Mouse (Mus musculus): ENCODE measurements around the gene Yju2. TPM values are rescaled to one million over a fixed set of nuclear protein-coding genes. Genes with fewer than 3 reads are reported as not detected.
A peak's percentile ranks its signal among the peaks of the same experiment; 100 is the strongest.

Gene Yju2
- total RNA-seq, 1 experiment = 14.0 TPM

GRCm38 (mm10) chr17:55949400-55949799, 9.5 kb upstream of the Yju2 start, which contains the start of gene Zfp119b:
Gene Zfp119b (minus strand): TSS chr17:55949500.
- Histone ChIP-seq H3K4me3 (ENCODE audit: insufficient read depth in 1 of 2, low read depth in 1 of 2, low read length in 2 of 2, poor library complexity in 1 of 2, severe bottlenecking in 1 of 2) (0 out of 4 replicates have a peak within 1 kb of the TSS, but pooled peaks of 1 of the 2 experiments have one; percentile 41), H3K27ac (ENCODE audit: insufficient read depth, low read depth, low read length, poor library complexity, severe bottlenecking) (no peak within 1 kb of the TSS), H3K9ac (ENCODE audit: insufficient read depth, low read depth, low read length, poor library complexity, severe bottlenecking) (no peak within 1 kb of the TSS), H3K9me3 (ENCODE audit: control insufficient read depth, insufficient read depth, low read depth, low read length) (no peaks in the 10 kb centered on the region), H3K36me3 (ENCODE audit: control insufficient read depth, insufficient read depth, low read length, poor library complexity, severe bottlenecking) (no peaks in the 10 kb centered on the region), H3K4me1 (ENCODE audit: control insufficient read depth in 2 of 2, insufficient read depth in 2 of 2, low read length in 2 of 2, poor library complexity in 1 of 2) (peaks cover 6 to 30% of the 10 kb centered on the region in 2 experiments)
- no peak for DNase-seq (ENCODE audit: low read depth, low spot score)
- TF ChIP-seq MAFK (IDR thresholded peaks at IDR 0.05; ENCODE audit: insufficient read depth, low read depth, low read length) (no peak), ZC3H11A (IDR thresholded peaks at IDR 0.05; ENCODE audit: borderline replicate concordance, low read depth, low read length) (no peak), CHD2 (IDR thresholded peaks at IDR 0.05; ENCODE audit: low read depth, low read length) (no peak), ZNF384 (IDR thresholded peaks at IDR 0.05; ENCODE audit: low read depth, low read length) (no peak), HCFC1 (IDR thresholded peaks at IDR 0.05; ENCODE audit: borderline replicate concordance, insufficient read depth, low read length) (no peak)
- in situ Hi-C loops (cut with MboI; ENCODE audit: low sequenced_read_pairs in 2 of 2, unreplicated experiment in 2 of 2) = no loop called here

DNA sequence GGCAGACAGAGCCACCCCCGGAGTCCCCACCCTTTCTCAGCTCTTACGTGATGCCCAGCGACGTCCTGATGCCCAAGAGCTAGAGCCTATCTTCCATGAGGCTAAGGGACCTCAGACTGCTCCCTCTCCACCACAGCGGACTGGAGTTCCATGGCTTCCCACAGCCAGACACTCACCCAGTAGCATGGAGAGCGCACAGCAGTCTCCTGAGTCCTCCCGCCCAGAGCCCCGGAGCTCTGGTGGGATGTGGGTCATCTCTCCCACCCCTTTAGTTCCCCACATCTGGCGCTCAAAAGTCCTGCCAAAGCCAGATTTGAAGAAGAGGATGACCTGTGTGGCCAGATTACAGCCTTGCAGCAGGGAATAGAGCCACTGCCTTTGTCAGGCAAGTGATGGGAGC, 8.3 kb upstream of the Yju2 start:
- in situ Hi-C loops (cut with MboI; ENCODE audit: low sequenced_read_pairs in 2 of 2, unreplicated experiment in 2 of 2) = no loop called here
- no peak for DNase-seq (ENCODE audit: low read depth, low spot score)

GRCm38 (mm10) chr17:55952041-55952440, 6.9 kb upstream of the Yju2 start:
- no peaks in the 10 kb centered on the region for H3K9me3 ChIP-seq (ENCODE audit: control insufficient read depth, insufficient read depth, low read depth, low read length)
- 0 out of 2 replicates have a peak overlapping the region, but pooled peaks have one; percentile 7 for H3K27ac ChIP-seq (ENCODE audit: insufficient read depth, low read depth, low read length, poor library complexity, severe bottlenecking)
- H3K4me1 ChIP-seq (ENCODE audit: control insufficient read depth in 2 of 2, insufficient read depth in 2 of 2, low read length in 2 of 2, poor library complexity in 1 of 2) = peaks cover 9 to 36% of the 10 kb centered on the region in 2 experiments
- no peaks in the 10 kb centered on the region for H3K36me3 ChIP-seq (ENCODE audit: control insufficient read depth, insufficient read depth, low read length, poor library complexity, severe bottlenecking)
- no peak for TF ChIP-seq CHD2 (IDR thresholded peaks at IDR 0.05; ENCODE audit: low read depth, low read length)
- no peak for TF ChIP-seq ZNF384 (IDR thresholded peaks at IDR 0.05; ENCODE audit: low read depth, low read length)
- no peak overlapping the region for H3K4me3 ChIP-seq (ENCODE audit: insufficient read depth in 1 of 2, low read depth in 1 of 2, low read length in 2 of 2, poor library complexity in 1 of 2, severe bottlenecking in 1 of 2)
- H3K9ac ChIP-seq (ENCODE audit: insufficient read depth, low read depth, low read length, poor library complexity, severe bottlenecking) = no peak overlapping the region
- in situ Hi-C loops (cut with MboI; ENCODE audit: low sequenced_read_pairs in 2 of 2, unreplicated experiment in 2 of 2) = no loop called here
- DNase-seq (ENCODE audit: low read depth, low spot score) = no peak

More for the DNA sequence above, 8.3 kb upstream of the Yju2 start:
- no peak overlapping the region for H3K27ac ChIP-seq (ENCODE audit: insufficient read depth, low read depth, low read length, poor library complexity, severe bottlenecking)
- no peaks in the 10 kb centered on the region for H3K9me3 ChIP-seq (ENCODE audit: control insufficient read depth, insufficient read depth, low read depth, low read length)
- no peaks in the 10 kb centered on the region for H3K36me3 ChIP-seq (ENCODE audit: control insufficient read depth, insufficient read depth, low read length, poor library complexity, severe bottlenecking)
- TF ChIP-seq ZNF384 (IDR thresholded peaks at IDR 0.05; ENCODE audit: low read depth, low read length) = no peak
- TF ChIP-seq ZC3H11A (IDR thresholded peaks at IDR 0.05; ENCODE audit: borderline replicate concordance, low read depth, low read length) = no peak
- TF ChIP-seq HCFC1 (IDR thresholded peaks at IDR 0.05; ENCODE audit: borderline replicate concordance, insufficient read depth, low read length) = no peak
- no peak for TF ChIP-seq MAFK (IDR thresholded peaks at IDR 0.05; ENCODE audit: insufficient read depth, low read depth, low read length)
- TF ChIP-seq CHD2 (IDR thresholded peaks at IDR 0.05; ENCODE audit: low read depth, low read length) = no peak
- H3K4me3 ChIP-seq (ENCODE audit: insufficient read depth in 1 of 2, low read depth in 1 of 2, low read length in 2 of 2, poor library complexity in 1 of 2, severe bottlenecking in 1 of 2) = peak overlapping the region in 1 of 2 experiments; percentile 41; a peak in 2 of 4 replicates
- H3K9ac ChIP-seq (ENCODE audit: insufficient read depth, low read depth, low read length, poor library complexity, severe bottlenecking) = no peak overlapping the region
- H3K4me1 ChIP-seq (ENCODE audit: control insufficient read depth in 2 of 2, insufficient read depth in 2 of 2, low read length in 2 of 2, poor library complexity in 1 of 2) = peaks cover 6 to 33% of the 10 kb centered on the region in 2 experiments

DNA sequence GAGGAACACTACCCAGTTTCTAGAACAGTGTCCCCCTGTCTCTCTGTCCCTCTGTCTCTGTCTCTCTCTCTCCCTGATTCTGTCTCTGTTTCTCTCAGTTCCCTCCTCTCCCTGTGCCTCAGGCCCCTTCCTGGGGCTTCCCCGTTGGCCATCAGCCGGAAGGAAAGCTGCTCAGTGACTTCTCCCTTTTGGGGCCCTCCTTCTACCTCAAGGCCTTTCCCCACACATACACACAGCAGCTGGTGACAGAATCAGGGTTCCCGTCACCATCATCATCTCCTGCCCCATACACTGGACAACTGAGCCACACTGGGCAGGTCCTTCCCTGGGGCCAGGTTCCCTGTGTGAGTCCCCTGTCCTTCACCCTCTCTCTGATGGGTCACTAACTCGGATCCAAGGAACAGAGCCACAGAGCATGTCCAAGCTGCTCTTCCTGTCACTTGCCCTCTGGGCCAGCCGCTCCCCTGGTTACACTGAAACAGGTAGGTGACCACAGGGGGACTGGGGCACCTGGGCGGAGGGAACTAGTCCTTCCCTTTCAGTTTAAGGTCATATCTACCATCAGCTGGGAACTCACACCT, 6.4 kb upstream of the Yju2 start, which contains the start of gene Ebi3:
Gene Ebi3, plus strand, starts transcription at position 194 of the 581 bp plus-strand sequence.
- no peaks in the 10 kb centered on the region for H3K36me3 ChIP-seq (ENCODE audit: control insufficient read depth, insufficient read depth, low read length, poor library complexity, severe bottlenecking)
- H3K9ac ChIP-seq (ENCODE audit: insufficient read depth, low read depth, low read length, poor library complexity, severe bottlenecking) = no peak within 1 kb of the TSS
- H3K4me1 ChIP-seq (ENCODE audit: control insufficient read depth in 2 of 2, insufficient read depth in 2 of 2, low read length in 2 of 2, poor library complexity in 1 of 2) = peaks cover 9 to 37% of the 10 kb centered on the region in 2 experiments
- no peak for DNase-seq (ENCODE audit: low read depth, low spot score)
- TF ChIP-seq MAFK (IDR thresholded peaks at IDR 0.05; ENCODE audit: insufficient read depth, low read depth, low read length) (no peak), ZNF384 (IDR thresholded peaks at IDR 0.05; ENCODE audit: low read depth, low read length) (no peak), ZC3H11A (IDR thresholded peaks at IDR 0.05; ENCODE audit: borderline replicate concordance, low read depth, low read length) (no peak), CHD2 (IDR thresholded peaks at IDR 0.05; ENCODE audit: low read depth, low read length) (no peak), HCFC1 (IDR thresholded peaks at IDR 0.05; ENCODE audit: borderline replicate concordance, insufficient read depth, low read length) (no peak)
- peak within 1 kb of the TSS; percentile 7; the same call in 1 of the 2 replicates for H3K27ac ChIP-seq (ENCODE audit: insufficient read depth, low read depth, low read length, poor library complexity, severe bottlenecking)
- no peak within 1 kb of the TSS for H3K4me3 ChIP-seq (ENCODE audit: insufficient read depth in 1 of 2, low read depth in 1 of 2, low read length in 2 of 2, poor library complexity in 1 of 2, severe bottlenecking in 1 of 2)
- no peaks in the 10 kb centered on the region for H3K9me3 ChIP-seq (ENCODE audit: control insufficient read depth, insufficient read depth, low read depth, low read length)
- in situ Hi-C loops (cut with MboI; ENCODE audit: low sequenced_read_pairs in 2 of 2, unreplicated experiment in 2 of 2) = no loop called here

Data from ES-E14 (cell line).